Mouse (Mus musculus): ENCODE measurements at regions not wholly inside any gene's neighbourhood (a gene's known extent, or its start where the extent isn't known, plus 50 kb on each side); places are given as distances from the start of the nearest gene placed in this dataset.

DNA sequence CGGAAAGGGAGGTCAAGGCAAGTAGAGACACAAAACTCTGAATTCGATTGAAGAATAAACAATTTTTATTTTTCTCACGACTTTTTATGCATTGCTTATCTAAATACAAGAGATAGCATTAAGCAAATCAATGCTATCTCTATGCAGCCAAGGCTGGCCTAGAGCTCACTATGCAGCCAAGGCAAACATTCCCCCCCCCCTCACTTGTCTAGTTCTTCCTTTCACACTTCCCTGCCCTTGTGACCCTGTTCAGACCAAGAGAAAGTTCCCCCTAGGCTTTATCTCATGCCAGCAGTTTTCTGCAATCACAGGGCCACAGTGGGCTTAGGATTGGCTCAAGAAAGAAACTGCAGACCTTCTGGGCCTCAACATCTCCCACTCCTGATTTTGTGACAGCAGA lies 417.9 kb upstream of the Rag2 start:
- DNase-seq, result no peak

DNA sequence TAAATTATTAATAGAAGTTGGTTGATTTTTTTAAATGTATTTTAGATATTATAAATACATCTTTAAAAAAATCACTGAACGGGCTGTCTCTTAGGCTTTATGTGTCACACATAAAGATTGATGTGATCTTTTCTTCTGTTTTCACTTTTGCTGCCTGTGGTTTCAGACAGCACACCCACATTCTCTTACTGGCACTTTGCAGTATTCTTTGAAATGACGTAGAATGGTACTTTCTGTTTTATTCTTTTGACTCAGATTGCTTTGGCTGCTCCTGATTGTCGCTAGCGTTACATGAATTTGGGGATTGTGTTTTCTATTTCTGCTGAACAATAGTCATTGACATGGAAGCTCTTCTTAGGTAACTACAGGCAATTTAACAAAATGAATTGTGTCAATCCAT lies 415.4 kb upstream of the Rag2 start:
- DNase-seq, result no peak

DNA sequence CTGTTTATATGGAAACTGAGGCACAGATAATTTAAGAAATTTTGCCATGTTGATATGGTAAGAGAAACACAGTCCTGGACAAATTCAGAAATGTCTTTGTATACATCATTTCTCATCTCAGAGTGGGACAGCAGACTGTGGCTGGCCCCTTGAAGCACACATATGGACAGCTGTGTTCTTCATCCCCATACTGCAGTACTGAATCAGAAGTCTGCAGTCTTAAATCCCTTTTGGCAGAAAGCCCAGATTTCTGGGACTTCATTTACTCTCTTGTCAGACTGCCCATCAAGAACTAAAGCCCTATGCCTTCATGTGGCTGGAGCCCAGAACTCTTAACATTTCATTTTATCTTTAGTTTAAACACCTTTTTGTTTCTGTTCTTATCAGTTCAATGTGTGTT lies 403.8 kb upstream of the Rag2 start:
- no peak for DNase-seq

DNA sequence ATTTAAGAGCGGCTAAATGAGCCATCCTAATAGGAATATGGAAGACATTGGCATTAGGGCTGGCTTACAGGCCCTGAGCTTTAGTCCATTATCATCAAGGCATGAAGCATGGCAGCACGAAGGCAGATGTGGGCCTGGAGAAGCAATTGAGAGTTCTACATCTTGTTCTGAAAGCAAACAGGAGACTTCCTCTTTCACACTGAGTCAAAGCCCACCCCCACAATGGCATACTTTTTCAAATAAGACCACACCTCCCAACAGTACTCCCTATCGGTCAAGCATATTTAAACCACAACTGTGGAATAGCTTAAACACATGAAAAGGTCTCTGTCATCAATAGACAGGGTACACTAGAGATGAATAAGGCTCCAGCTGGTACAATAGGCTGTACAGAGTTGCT lies 381.5 kb upstream of the Rag2 start:
- no peak for DNase-seq

DNA sequence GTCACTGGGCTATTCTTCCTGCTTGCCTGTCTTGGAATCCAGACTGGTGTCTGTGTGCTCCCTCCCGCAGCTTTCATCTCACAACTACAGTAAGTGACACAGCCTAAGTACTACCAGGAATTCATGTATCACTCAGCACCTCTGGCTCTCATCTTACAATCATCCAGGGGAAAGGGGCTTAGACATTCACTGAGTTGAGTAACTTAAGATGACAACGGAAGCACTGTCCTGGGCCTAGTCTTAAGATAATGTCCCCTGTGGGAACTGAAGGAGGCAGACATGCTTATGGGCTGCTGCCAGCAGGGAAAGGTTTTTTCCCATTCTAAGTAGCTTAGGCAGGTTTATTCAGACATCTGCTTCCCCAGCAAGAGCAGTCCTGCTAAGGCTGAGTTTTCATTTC lies 377.4 kb upstream of the Rag2 start:
- no peak for DNase-seq

DNA sequence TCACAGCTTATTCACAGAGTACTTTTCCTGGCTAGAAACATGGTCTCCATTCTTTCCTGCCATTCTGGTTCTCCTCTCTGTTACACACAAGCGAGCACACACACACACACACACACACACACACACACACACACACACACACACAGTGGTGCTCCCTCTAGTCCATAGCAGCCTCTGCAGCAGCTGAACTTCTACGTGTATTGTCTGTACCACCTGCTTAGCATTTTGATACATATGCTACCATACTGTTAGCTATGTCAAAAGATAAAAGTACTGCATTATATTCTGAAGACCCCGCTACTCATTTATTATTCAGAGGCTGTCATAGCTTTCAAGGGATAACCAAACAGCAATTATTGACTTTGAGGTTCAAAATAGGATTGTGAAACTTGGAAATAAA lies 372.3 kb upstream of the Rag2 start:
- DNase-seq, result no peak

DNA sequence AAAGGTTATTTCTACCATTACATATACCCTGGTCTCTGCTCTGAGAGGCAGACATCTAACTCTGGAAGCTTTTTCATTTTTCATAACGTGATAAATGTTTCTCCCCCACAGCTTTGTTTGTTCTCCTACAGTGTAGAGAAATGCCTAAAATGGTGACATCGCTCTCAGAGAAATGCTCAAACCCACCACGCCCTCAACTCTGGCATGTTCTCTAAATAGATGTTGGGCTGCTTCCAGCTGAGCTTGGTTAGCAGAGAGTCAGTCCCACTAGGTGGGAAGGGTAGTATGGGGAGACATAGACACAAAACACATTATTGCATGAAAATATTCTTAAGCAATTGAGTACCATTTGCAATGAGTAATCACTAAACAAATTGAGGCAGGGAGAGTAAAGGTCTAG lies 368.1 kb upstream of the Rag2 start:
- DNase-seq, result no peak

DNA sequence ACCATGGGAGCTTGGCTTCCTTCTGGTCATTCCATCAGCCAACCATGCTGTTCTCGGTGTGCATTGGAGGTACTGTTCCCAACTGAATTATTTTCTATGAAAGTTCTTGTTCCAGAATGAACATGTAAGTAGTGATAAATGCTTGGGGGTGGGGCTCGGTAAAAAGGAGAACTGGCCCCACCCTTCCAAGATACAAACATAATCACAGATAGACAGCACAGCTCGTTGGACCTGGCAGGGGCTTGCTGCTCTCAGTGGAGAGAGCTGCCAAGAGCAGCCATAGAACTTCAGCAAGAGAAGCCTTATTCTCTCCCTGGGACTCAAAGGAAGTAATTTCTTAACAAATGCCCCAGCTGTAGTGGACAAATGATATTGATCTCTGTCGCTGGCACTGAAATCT lies 360.6 kb upstream of the Rag2 start:
- no peak for DNase-seq

DNA sequence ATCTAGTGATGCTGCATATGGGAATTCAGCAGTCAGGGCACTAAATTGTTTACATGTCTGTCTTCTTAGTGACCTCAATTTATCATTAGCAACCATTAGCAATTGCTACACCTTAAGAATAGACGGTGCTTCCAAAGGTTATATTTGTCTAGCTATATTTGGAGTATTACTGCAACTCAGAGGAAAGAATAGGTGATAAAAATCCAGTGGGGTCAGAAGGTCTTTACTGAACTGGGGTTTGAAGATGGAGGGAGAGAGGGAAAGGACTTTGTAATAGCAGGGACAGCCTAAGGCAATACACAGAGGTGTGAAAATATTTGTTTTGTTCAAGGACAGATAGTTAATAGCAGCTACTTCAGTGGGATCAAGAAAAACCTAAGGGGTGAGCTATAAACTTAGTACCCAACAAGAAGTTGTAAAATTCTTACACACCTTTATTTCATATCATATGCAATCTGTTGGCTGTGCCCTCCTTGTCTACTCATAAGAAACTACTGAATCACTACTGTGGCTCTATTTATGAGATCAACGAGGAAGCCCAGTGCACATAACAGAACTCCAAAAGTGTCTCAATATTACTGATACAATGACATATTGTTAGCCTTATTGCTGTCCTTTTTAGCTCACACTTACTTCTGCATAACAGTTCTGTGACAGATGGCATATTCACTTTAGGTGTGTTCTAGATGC lies 357.7 kb upstream of the Rag2 start:
- DNase-seq, result no peak

DNA sequence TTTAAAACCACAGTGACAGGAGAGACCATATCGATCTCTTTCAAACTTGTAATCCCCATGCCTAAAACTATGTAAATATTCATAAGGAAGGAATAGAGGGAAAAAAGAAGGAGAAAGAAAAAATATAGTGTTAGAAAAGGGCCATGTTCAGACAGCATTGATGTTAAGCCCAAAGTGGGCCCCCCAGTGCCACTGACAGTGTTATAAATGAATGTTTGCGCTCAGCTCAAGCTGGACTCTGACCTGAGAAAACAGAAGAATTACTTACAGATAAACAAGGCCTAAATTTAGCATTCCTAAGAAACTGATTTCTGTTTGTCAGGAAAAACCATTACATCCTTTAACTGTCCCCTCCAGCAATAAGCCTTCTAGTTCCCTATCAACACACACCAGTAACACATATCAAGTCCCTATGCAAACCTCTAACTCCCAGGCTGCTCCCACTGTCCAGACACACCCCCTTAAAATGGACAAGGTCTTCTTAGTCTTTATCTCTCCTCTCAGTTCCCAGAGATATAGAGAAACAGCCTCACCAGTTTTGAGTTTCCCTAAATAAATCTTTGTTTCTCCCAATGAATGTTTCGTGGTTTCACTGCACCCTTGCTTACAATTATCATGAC lies 350.4 kb upstream of the Rag2 start:
- DNase-seq, result no peak

DNA sequence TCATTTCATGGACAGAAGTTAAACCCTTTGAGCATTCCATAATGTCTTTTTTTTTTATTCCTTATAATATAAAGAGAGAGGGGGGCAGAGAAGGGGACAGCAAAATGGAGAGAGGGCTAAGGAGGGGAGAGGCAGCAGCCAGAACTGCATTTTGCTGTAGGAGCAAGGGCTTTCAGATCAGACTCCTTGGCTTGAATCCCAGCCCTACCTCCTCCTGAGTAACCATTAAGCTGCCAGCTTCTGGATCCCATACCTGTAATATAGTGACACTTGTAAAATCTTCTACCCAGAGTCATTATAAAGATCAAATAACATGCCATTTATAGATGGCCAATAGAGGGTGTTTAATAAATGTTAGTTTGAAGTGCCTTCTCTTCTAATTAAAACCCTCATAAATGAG lies 339.6 kb upstream of the Rag2 start:
- DNase-seq, result no peak

DNA sequence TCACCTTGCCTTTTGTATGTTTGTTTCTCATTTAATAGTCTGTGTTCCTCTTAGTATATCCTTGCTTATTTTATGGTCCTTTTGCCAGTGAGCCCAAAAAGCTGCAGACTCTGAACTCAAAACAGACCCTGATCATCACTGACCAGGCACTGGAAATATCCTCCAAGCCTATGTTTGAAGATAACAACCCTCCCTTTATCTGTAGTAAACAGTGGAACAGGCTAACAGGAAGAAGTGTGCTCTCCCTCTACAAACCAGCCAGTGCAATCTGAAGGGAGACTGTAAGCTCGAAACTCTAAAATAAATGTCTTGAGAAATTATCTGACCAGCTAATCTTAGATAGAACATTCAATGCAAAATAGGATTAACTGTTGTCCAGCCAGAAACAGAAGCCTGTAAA lies 336.4 kb upstream of the Rag2 start:
- DNase-seq, result no peak

DNA sequence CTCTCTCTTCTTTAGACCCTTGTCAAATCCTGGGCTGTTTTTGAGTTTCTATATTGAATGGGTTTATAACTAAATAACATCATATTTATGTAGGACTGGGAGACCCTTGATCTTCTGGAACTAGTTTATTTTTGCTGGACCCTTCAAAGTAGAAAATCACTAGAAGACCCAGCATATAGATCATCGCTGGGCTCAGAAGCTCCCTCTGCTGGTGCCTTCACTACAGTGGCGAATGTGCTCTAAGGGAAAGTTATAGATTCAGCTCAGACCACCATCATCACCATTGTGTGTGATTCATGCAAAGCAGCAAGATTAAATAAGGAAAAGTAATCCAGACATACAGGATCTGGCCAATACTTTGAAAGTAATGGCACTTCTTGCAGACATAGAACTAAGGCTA lies 335.4 kb upstream of the Rag2 start:
- DNase-seq, result no peak

DNA sequence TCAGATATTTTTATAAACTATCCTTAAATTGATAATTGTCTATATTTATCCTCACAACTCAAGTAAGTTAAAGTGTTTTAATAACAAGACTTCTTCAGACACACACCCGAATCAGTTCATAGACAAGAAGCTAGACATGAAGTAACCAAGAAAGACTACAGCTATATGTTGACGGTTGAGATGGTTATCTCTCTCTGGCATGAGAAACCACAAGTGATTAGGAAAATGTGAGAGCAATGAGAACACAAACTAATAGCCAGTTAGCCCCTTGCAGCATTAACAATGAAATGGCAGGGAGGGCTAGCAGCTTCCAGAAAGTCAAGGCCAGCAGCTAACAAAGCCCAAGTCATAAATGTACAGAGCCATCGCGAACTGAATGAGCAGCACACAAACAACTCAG lies 333.8 kb upstream of the Rag2 start:
- DNase-seq, result no peak

DNA sequence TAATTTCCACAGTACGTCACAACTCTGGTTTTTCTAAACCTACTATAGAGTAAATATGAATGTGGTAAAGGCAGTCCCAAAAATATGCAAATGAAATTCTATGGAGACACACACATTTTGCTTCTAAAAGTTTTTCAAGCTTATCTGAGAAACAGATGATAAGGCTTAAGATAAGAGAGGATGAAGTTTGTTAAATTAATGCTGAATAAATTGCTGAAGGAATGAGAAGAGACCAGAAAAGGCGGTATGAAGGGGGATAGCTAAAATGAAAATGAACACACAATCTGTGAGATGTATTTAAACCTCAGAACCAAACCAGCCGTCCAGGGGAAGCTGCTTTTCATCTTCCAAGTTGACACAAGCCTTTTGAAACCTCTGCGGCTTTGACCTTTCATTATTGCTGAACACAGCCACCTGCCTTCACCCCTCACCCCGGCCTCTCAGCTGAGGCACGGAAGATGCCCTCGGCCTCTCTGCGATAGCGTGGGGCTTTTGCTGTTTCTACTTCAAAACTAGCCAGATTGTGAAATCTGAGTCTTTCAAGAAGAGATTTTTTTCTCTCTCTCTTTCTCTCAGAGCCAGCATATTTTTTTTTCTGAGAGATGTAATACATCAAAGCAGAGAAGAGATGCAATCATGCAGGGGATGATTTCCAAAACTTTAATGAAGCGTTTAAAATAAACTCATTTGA lies 328.7 kb upstream of the Rag2 start:
- peak; percentile 4 to 7 for DNase-seq

DNA sequence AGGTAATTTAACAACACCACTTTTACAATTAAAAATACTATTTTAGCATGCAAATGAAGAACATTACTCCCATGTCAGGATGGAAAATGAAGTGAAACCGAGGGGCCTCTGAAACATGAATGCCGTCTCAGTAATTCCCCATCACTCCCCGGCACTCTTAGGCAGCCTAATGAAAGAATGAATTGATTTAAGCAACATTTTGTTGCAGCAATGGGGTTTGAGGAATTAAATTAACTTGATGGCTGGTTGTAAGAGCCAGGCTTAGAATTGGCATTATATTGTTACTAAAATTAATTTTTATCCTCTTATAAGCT lies 328.2 kb upstream of the Rag2 start:
- DNase-seq, result no peak

DNA sequence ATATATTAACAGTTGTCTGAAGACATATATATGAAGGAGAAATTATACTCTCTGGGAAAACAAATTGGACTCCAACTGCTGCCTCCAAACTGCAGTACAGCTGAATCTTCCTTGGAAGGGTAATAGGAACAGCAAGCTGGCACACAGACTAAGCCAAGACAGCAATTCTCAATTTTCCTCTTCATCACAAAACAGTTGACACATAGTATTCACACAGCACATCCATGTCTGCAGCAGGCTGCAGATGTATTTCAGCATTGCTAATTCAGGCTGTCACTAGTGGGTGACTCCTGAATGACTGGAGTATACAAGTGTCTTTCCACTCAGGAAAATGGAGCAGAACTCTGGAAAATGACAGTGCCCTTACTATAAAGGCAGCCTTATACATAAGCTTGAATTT lies 327.7 kb upstream of the Rag2 start:
- peak; percentile 6 to 10 for DNase-seq

DNA sequence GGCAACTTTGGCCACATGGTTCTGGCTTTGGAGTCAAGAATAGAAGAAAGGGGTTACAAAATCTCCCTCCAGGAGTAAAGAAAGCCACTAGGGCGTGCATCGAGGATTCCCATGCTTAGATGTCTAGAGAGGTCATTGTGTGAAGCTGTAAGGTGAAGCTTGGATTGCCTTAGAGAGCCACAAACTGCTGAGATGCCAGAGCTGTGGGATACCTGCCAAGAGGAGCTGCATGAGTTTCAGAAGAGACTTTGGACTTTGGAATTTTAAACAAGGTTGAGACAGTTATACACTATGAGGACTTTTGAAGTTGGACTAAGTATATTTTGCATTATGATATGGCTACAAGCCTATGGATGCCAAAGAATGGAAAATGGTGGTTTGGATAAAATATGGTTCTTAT lies 325.4 kb upstream of the Rag2 start:
- no peak for DNase-seq

DNA sequence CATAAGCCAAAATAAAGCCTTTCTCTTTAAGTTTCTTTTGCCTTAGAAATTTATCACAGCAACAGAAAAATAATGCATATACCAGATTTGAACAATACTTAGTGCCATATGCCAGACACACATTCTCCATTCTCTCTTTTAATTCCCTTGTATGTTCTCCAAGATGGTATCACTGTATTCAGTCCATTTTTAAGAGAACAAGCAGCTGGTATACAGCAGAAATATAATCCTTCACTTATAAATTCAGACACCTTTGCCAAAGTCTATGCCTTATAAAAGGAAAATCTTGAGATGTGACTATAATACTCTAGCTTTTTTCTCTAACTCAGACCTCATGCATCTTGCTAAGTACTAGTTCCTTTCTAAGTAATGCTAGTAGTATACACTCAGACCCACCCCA lies 324.4 kb upstream of the Rag2 start:
- DNase-seq, result no peak

DNA sequence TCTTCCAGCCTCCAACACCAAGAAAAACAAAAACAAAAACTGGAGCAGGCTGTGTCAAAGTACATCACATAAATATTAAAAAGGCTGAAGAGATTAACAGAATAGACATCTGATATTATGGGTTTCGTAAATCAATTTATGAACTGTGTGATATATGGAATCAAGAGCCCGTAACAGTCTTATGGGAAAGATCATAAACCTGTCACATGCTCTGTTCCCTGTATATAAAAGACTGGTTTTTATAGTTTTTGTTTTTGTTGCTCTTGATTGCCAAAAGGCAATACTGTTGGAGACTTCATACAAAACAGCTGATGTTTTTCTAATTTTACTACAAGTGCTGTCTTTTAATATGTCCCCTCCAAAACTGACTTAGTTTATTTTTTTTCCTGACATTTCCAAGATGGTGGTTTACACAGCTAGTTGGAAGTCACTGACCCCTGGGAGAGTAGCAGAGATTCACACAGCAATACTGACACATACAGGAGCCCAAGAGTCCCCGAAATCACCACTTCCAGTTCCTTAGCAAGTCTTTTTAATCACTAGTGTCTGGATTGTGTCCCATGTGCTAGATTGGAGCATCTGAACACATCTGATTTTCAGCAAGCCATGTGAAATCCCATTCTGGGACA lies 303.1 kb upstream of the Rag2 start:
- no peak for DNase-seq

DNA sequence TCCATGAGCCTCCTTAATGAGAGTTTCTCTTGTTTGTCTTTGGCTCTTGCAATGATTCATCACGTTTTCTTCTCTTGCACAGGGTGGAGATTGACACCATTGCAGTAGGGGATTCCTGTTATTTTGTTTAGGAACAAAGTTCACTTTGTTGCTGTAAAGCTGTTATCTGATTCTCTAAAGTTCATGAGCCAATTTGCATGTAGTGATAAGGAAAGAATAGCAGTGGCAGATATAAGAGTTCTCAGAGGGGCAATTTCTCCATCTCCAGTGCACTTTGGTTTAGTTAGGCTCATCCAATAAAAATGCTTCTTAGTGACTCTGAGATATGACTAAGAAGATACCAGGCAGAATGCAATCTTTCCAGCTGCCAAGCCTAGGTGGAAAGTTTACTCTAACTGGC lies 267.8 kb upstream of the Rag2 start:
- DNase-seq, result no peak

DNA sequence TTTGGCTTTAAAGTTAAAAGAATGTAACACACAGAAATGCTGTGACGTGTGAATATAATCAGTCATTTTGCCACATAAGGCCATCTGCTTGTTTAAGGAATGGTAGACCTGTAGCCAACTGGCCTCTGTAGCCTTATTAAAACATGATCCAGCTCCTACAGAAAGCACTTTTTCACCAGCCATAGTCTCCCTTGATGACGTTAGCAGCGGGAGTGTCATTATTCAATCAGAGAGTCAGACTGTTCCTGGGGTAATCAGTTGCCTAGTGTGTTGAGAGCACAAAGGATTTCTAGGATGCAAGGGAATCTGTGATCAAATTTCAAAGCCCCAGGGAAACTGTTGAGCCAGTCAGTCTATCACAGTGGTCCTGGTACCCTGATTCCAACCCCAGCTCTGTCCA lies 260.3 kb upstream of the Rag2 start:
- no peak for DNase-seq

DNA sequence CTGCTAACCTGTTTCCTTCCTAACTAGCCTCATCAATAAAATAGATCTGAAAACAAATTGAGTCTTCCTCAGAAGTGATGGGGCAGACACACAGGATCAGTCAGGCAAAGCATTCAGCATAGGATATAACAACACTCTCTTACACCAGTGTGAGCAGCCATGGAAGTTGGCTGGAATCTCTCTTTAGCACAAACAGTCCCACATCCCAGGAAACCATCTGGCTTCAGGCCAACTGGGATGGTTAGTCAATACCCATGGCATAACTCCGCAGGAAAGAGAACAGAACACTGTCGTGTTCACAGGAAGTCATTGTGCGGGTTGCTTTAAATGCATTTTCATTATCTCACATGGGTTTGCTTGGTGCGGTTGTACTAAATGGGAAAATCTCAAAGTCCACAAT lies 256.2 kb upstream of the Rag2 start:
- DNase-seq, result peak in 1 of 2 experiments; percentile 3

Data from layer of hippocampus, postnatal 36 days (tissue).